Mouse (Mus musculus): ENCODE measurements at regions not wholly inside any gene's neighbourhood (a gene's known extent, or its start where the extent isn't known, plus 50 kb on each side); places are given as distances from the start of the nearest gene placed in this dataset.

DNA sequence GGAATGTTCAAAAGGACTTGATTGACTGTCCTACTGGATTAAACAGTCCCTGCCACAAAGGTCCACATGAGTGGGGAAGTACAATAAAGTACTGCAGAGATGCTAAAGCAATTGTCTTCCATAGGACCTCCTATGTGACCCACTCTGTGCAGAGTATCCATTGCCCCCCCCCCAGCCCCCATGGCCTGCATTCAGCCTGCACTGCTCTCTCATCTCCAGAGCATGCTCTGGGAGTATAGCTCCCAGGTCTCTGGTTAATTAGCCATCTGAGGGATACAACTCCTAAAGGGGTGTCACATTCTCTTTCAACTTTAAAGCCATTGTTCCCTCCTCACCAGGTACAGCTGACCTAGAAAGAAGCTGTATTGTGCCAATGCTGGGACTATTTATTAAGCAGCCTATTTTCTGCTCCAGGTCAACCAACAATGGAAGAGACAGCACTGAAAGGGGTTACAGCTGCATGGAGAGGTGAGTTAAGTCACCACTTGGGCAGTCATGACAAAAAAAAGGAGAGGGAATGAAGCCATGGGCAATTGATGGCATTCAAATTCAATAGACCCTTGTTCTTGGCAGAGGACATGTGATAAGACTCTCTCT is 364.8 kb downstream of the Hs3st1 start:
- TF ChIP-seq CTCF (IDR thresholded peaks at IDR 0.05; ENCODE audit: low read depth) (no peak), EP300 (IDR thresholded peaks at IDR 0.05; ENCODE audit: low read depth) (no peak)
